Mouse (Mus musculus): ENCODE data around the gene Selplg. TPM values are rescaled to one million over a fixed set of nuclear protein-coding genes. Genes with fewer than 3 reads are reported as not detected.

Selplg gene
- polyA plus RNA-seq, 1 experiment, result 11.7 TPM

GRCm38 (mm10) chr5:113853541-113853940, 21.1 kb upstream of the Selplg start:
- H3K4me3 ChIP-seq (ENCODE audit: control insufficient read depth, low read depth, low read length), result no peak overlapping the region
- TF ChIP-seq CTCF (IDR thresholded peaks at IDR 0.05; ENCODE audit: control insufficient read depth, insufficient read depth, insufficient replicate concordance, low read depth, low read length) (no peak), POLR2A (IDR thresholded peaks at IDR 0.05; ENCODE audit: control insufficient read depth, low read depth, low read length) (no peak)
- H3K27ac ChIP-seq (ENCODE audit: control insufficient read depth, insufficient read depth, low read depth, low read length), result no peak overlapping the region
- H3K4me1 ChIP-seq (ENCODE audit: control insufficient read depth, insufficient read depth, low read length), result no peaks in the 10 kb centered on the region
- H3K27me3 ChIP-seq (ENCODE audit: control insufficient read depth, insufficient read depth, low read length), result no peaks in the 10 kb centered on the region
- no peaks in the 10 kb centered on the region for H3K36me3 ChIP-seq (ENCODE audit: control insufficient read depth, insufficient read depth, low read length)

GRCm38 (mm10) chr5:113852463-113852862, 20.0 kb upstream of the Selplg start:
- Histone ChIP-seq H3K36me3 (ENCODE audit: control insufficient read depth, insufficient read depth, low read length) (no peaks in the 10 kb centered on the region), H3K4me3 (ENCODE audit: control insufficient read depth, low read depth, low read length) (no peak overlapping the region), H3K27me3 (ENCODE audit: control insufficient read depth, insufficient read depth, low read length) (no peaks in the 10 kb centered on the region), H3K4me1 (ENCODE audit: control insufficient read depth, insufficient read depth, low read length) (no peaks in the 10 kb centered on the region), H3K27ac (ENCODE audit: control insufficient read depth, insufficient read depth, low read depth, low read length) (no peak overlapping the region)
- TF ChIP-seq POLR2A (IDR thresholded peaks at IDR 0.05; ENCODE audit: control insufficient read depth, low read depth, low read length) (no peak), CTCF (IDR thresholded peaks at IDR 0.05; ENCODE audit: control insufficient read depth, insufficient read depth, insufficient replicate concordance, low read depth, low read length) (no peak)

GRCm38 (mm10) chr5:113850680-113851230, 18.3 kb upstream of the Selplg start:
- H3K27me3 ChIP-seq (ENCODE audit: control insufficient read depth, insufficient read depth, low read length), result no peaks in the 10 kb centered on the region
- H3K4me3 ChIP-seq (ENCODE audit: control insufficient read depth, low read depth, low read length), result no peak overlapping the region
- no peaks in the 10 kb centered on the region for H3K4me1 ChIP-seq (ENCODE audit: control insufficient read depth, insufficient read depth, low read length)
- TF ChIP-seq POLR2A (IDR thresholded peaks at IDR 0.05; ENCODE audit: control insufficient read depth, low read depth, low read length) (no peak), CTCF (IDR thresholded peaks at IDR 0.05; ENCODE audit: control insufficient read depth, insufficient read depth, insufficient replicate concordance, low read depth, low read length) (no peak)
- H3K36me3 ChIP-seq (ENCODE audit: control insufficient read depth, insufficient read depth, low read length), result no peaks in the 10 kb centered on the region
- no peak overlapping the region for H3K27ac ChIP-seq (ENCODE audit: control insufficient read depth, insufficient read depth, low read depth, low read length)

GRCm38 (mm10) chr5:113847636-113848035, 15.2 kb upstream of the Selplg start:
- Histone ChIP-seq H3K4me1 (ENCODE audit: control insufficient read depth, insufficient read depth, low read length) (no peaks in the 10 kb centered on the region), H3K36me3 (ENCODE audit: control insufficient read depth, insufficient read depth, low read length) (no peaks in the 10 kb centered on the region), H3K4me3 (ENCODE audit: control insufficient read depth, low read depth, low read length) (no peak overlapping the region), H3K27ac (ENCODE audit: control insufficient read depth, insufficient read depth, low read depth, low read length) (no peak overlapping the region), H3K27me3 (ENCODE audit: control insufficient read depth, insufficient read depth, low read length) (no peaks in the 10 kb centered on the region)
- TF ChIP-seq CTCF (IDR thresholded peaks at IDR 0.05; ENCODE audit: control insufficient read depth, insufficient read depth, insufficient replicate concordance, low read depth, low read length) (no peak), POLR2A (IDR thresholded peaks at IDR 0.05; ENCODE audit: control insufficient read depth, low read depth, low read length) (no peak)

DNA sequence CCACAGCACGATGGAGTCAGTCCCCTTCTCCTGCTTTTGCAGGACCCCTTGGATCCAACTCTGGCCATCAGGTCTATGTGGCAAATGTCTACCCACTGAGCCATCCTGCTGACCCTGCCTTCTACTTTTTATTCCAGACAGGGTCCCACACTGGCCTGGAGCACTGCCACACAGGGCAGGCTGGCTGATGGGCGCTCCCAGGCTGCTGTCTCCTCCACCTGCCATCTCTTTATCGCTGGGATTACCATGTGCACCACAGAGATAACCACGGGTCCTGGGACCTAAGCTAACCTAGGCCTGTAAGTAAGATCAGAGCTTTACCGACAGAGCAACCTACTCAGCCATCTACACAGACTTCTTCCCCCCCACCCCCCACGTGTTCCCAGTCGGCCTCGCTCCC, 14.2 kb upstream of the Selplg start:
- Histone ChIP-seq H3K27me3 (ENCODE audit: control insufficient read depth, insufficient read depth, low read length) (no peaks in the 10 kb centered on the region), H3K27ac (ENCODE audit: control insufficient read depth, insufficient read depth, low read depth, low read length) (no peak overlapping the region), H3K4me3 (ENCODE audit: control insufficient read depth, low read depth, low read length) (no peak overlapping the region), H3K36me3 (ENCODE audit: control insufficient read depth, insufficient read depth, low read length) (no peaks in the 10 kb centered on the region), H3K4me1 (ENCODE audit: control insufficient read depth, insufficient read depth, low read length) (no peaks in the 10 kb centered on the region)
- TF ChIP-seq CTCF (IDR thresholded peaks at IDR 0.05; ENCODE audit: control insufficient read depth, insufficient read depth, insufficient replicate concordance, low read depth, low read length) (no peak), POLR2A (IDR thresholded peaks at IDR 0.05; ENCODE audit: control insufficient read depth, low read depth, low read length) (no peak)

DNA sequence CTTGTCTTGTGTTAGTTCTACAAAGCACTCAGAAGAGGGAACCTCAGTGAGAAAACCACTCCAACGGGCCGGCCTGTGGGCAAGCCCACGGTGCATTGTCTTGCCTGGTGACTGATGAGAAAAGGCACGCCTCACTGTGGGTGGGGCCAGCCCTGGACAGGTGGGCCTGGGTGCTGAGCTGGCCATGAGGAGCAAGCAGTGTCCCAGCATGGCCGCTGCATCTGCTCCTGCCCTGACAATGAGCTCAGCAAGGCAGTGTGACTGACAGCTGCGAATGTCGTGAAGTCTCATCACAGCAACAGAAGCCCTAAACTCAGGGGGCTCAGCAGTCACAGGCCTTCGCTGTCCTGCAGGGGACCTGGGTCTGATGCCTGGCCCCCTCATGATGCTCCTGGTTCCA, 13.2 kb upstream of the Selplg start:
- Histone ChIP-seq H3K27me3 (ENCODE audit: control insufficient read depth, insufficient read depth, low read length) (no peaks in the 10 kb centered on the region), H3K36me3 (ENCODE audit: control insufficient read depth, insufficient read depth, low read length) (no peaks in the 10 kb centered on the region), H3K4me3 (ENCODE audit: control insufficient read depth, low read depth, low read length) (no peak overlapping the region), H3K27ac (ENCODE audit: control insufficient read depth, insufficient read depth, low read depth, low read length) (no peak overlapping the region), H3K4me1 (ENCODE audit: control insufficient read depth, insufficient read depth, low read length) (no peaks in the 10 kb centered on the region)
- TF ChIP-seq POLR2A (IDR thresholded peaks at IDR 0.05; ENCODE audit: control insufficient read depth, low read depth, low read length), result no peak
- no peak for TF ChIP-seq CTCF (IDR thresholded peaks at IDR 0.05; ENCODE audit: control insufficient read depth, insufficient read depth, insufficient replicate concordance, low read depth, low read length)

DNA sequence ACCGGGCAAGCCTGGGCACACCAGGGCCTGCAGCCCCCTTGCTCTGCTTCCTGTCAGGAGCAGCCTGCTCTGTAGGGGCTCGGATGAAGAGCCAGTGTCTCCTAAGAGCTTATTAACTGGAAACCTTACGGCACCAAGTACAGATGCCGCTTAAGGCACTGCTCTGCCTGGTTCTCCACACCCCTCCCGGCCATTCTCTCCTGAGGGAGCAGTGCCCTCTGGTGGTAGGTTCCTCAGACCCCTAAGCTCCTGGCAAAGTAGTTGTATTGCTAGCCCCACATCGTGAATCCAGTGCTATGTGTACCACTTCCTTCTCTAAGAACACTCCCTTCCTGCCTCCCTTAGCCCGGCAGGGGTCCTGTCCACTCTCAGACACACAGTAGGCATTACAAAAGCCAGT, 12.3 kb upstream of the Selplg start:
- Histone ChIP-seq H3K4me1 (ENCODE audit: control insufficient read depth, insufficient read depth, low read length) (no peaks in the 10 kb centered on the region), H3K27ac (ENCODE audit: control insufficient read depth, insufficient read depth, low read depth, low read length) (no peak overlapping the region), H3K36me3 (ENCODE audit: control insufficient read depth, insufficient read depth, low read length) (no peaks in the 10 kb centered on the region), H3K4me3 (ENCODE audit: control insufficient read depth, low read depth, low read length) (no peak overlapping the region), H3K27me3 (ENCODE audit: control insufficient read depth, insufficient read depth, low read length) (no peaks in the 10 kb centered on the region)
- TF ChIP-seq POLR2A (IDR thresholded peaks at IDR 0.05; ENCODE audit: control insufficient read depth, low read depth, low read length), result no peak
- peak; percentile 19; the same call in 1 of the 2 replicates for TF ChIP-seq CTCF (IDR thresholded peaks at IDR 0.05; ENCODE audit: control insufficient read depth, insufficient read depth, insufficient replicate concordance, low read depth, low read length)

- no peak overlapping the region for H3K27ac ChIP-seq (ENCODE audit: control insufficient read depth, insufficient read depth, low read depth, low read length)
- H3K4me1 ChIP-seq (ENCODE audit: control insufficient read depth, insufficient read depth, low read length), result no peaks in the 10 kb centered on the region
- no peak overlapping the region for H3K4me3 ChIP-seq (ENCODE audit: control insufficient read depth, low read depth, low read length)
- H3K27me3 ChIP-seq (ENCODE audit: control insufficient read depth, insufficient read depth, low read length), result no peaks in the 10 kb centered on the region
- no peaks in the 10 kb centered on the region for H3K36me3 ChIP-seq (ENCODE audit: control insufficient read depth, insufficient read depth, low read length)
- no peak for TF ChIP-seq POLR2A (IDR thresholded peaks at IDR 0.05; ENCODE audit: control insufficient read depth, low read depth, low read length)
- TF ChIP-seq CTCF (IDR thresholded peaks at IDR 0.05; ENCODE audit: control insufficient read depth, insufficient read depth, insufficient replicate concordance, low read depth, low read length), result no peak
These were observed 11.7 kb upstream of the Selplg start for GRCm38 (mm10) chr5:113844106-113844505.

Measured in testis, adult 2 months (tissue).